Mouse (Mus musculus) Patski (cell line): ENCODE measurements at regions not wholly inside any gene's neighbourhood (a gene's known extent, or its start where the extent isn't known, plus 50 kb on each side); places are given as distances from the start of the nearest gene placed in this dataset.

ENCODE experiments used
- ATAC-seq: fragments of 100-300 bp; one replicate; pipeline ENCODE4 v1.8.0; 2021
- CTCF ChIA-PET: fragments of 350-600 bp; sonication (Branson Sonifier 250); formaldehyde crosslinking; loops from one replicate; lab custom pipeline; 2022; ENCODE audit warnings: inconsistent platforms; lab: Charles Lee
- POLR2A ChIA-PET: fragments of 350-600 bp; sonication (Branson Sonifier 250); formaldehyde crosslinking; loops from one replicate; lab custom pipeline; 2022; ENCODE audit warnings: antibody characterized with exemption, inconsistent platforms; lab: Charles Lee
- DNase-seq: peaks from one replicate; pipeline ENCODE4 v3.0.0-alpha.2; 2011; ENCODE audit warnings: low read depth, low spot score
- H3K27me3 ChIP-seq: fragments of 371-371 bp; one replicate; pipeline ENCODE4 v1.5.1; 2021
- CTCF ChIP-seq: fragments of 100-300 bp; IDR thresholded peaks from one replicate; pipeline ENCODE4 v1.5.1; 2021
- in situ Hi-C: fragments of 300-500 bp; cut with MboI; formaldehyde crosslinking; loops from 3 replicates; pipeline ENCODE4 v1.11.1; 2018; ENCODE audit warnings: low pct_unique_long_range_greater_than_20kb, mixed read lengths

DNA sequence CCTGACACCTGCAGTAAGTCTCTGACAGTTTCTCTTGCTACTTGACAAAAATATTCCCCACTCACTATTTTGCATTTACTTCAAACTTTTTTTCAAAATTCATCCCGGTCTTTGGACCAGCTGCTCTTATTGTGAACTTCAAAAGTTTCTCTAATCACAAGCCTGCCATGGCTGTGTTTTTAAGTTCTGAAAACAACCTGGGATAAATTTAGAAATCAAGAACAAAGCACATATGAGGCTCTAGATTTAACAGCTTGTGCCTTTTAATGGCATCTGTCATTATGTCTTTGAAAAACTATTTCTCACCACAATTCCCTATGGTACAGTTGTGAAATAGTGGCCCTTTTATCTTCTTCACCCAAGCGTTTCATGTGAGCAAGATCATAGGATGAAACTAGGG lies 232.4 kb upstream of the Kcnd2 start:
- H3K27me3 ChIP-seq: no peaks in the 10 kb centered on the region
- no peak for ATAC-seq
- CTCF ChIA-PET: no interaction called here
- in situ Hi-C loops: no loop called here
- POLR2A ChIA-PET: no interaction called here
- no peak for DNase-seq
- TF ChIP-seq CTCF: no peak

DNA sequence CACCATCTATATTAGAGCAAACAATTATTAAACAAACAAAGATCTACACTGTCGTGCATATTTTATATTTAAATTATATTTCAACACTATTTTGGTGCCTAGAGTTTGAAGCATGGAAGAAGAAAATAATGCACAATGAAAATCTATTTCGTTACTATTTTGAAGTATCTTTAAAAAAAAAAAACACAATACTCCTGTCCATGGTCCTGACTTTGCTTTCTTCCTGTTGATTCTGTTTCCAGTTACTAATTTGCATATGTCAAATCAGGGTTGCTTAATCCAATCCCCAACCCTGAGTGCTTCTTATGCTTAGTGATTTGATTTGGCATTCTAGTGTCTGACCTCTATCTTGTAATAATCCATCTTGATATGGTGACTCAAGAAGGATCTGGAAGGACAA lies 210.2 kb upstream of the Kcnd2 start:
- DNase-seq (no peak), ATAC-seq (no peak)
- no peak for TF ChIP-seq CTCF
- CTCF ChIA-PET: no interaction called here
- H3K27me3 ChIP-seq: no peaks in the 10 kb centered on the region
- in situ Hi-C loops: no loop called here
- POLR2A ChIA-PET: no interaction called here

DNA sequence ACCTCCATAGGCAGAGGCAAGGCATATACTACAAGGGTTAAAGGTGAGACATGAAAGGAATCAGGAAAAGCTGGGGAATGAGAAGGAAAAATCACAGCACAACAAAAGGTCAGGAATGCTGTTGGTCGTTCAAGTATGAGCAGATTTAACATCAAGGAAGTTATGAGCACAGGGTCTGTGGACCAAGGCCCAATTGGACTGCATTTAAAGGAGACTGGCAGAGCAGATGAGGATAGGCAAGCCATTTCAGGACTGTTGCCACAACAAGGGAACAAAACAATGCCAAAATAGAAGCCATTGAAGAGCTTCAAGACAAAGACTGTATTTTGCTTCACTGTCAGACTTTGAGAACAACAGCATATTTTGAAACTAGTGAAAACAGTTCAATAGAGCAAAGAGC lies 167.4 kb upstream of the Kcnd2 start:
- peaks cover 3% of the 10 kb centered on the region for H3K27me3 ChIP-seq
- ATAC-seq: no peak
- no peak for DNase-seq
- CTCF ChIA-PET: no interaction called here
- TF ChIP-seq CTCF: no peak
- in situ Hi-C loops: no loop called here
- POLR2A ChIA-PET: no interaction called here

DNA sequence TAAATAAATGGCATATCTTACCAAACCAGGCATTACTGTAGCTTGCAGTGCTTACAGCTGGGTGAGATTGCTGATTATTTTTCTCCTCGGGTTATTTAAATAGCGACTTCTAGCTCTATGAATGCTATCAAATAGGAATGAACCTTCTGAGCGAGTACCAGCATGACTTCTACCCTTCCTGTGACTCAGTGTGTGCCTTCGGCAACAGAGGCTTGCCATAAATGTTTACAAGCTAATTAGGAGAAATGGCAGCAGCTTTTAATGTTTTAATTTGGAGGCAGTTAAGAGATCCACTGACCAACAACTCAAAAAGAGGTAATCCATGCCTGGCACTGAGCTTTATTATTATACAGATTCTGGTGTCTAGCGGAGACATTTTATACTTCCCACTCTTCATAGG lies 122.3 kb upstream of the Kcnd2 start:
- DNase-seq (no peak), ATAC-seq (no peak)
- TF ChIP-seq CTCF: no peak
- in situ Hi-C loops: no loop called here
- H3K27me3 ChIP-seq: peaks cover 4% of the 10 kb centered on the region
- CTCF ChIA-PET: no interaction called here
- POLR2A ChIA-PET: no interaction called here

DNA sequence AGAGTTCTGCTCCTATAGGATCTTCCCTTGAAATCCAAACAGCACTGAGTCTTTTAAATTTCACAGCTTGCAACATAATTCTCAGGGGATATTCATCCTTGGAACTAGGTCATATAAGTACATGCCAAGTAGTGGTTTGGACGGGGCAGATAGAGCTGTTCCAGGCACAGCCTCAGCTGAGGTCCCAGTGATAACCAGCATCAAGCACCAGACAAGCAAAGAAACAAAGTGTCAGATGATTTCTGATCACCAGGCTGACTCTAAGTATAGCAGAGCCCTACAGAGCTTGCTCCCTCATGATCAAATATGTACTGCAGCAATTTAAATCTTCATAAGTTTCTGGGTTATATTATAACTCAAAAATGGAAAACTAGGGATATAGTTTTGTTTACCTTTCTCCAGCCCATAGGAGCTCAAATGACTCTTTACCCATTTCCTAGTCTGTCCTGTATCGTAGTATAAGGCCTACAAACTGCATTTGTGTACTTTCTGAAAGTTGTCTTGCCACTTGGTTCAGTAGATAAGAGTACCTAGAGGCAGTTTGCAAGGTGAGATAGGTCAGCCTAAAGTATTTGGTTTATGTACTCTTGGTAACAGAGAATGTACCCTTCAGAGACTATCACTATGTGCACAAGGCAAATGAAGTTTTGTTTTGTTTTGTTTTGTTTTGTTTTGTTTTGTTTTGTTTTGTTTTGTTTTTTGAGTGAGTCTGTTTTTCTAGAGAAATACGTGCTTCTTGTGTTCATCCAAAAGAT lies 103.9 kb upstream of the Kcnd2 start:
- no peaks in the 10 kb centered on the region for H3K27me3 ChIP-seq
- CTCF ChIA-PET: no interaction called here
- in situ Hi-C loops: no loop called here
- DNase-seq (no peak), ATAC-seq (no peak)
- TF ChIP-seq CTCF: no peak
- POLR2A ChIA-PET: no interaction called here

DNA sequence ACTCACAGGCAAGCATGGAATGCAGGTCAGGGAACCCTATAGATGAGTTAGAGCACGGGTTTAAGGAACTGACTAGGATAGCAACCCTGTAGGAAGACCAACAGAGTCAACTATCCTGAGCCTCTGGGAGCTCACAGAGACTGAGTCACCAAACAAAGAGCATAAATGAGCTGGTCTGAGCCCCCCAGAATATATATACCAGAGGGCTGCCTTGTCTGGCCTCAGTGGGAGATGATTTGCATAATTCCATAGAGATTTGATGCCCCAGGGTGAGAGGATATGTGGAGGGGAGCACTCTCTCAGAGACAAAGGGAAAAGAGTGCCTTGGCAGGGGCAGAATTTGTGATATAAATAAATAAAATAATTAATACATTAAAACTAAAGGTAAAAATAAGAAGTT lies 93.2 kb upstream of the Kcnd2 start:
- CTCF ChIA-PET: no interaction called here
- DNase-seq (no peak), ATAC-seq (no peak)
- POLR2A ChIA-PET: no interaction called here
- in situ Hi-C loops: no loop called here
- no peak for TF ChIP-seq CTCF
- H3K27me3 ChIP-seq: no peaks in the 10 kb centered on the region

DNA sequence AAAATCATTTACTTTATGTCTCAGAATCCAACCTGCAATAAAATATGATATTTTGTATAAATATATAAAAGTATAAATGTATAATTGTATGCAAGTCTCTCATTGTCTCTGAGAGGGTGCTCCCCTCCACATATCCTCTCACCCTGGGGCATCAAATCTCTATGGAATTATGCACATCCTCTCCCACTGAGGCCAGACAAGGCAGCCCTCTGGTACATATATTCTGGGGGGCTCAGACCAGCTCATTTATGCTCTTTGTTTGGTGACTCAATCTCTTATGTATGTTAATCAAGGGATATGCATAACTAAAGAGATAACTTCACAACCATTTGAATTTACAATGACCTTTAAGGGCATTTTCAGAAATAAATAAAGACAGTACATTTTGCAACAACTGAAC lies 92.5 kb upstream of the Kcnd2 start:
- in situ Hi-C loops: no loop called here
- ChIA-PET POLR2A (no interaction called here), CTCF (interaction anchor here (1.4 kb wide), 1 partner anchor 10 kb away, joined by 3 read pairs; no protein-coding TSS in a partner anchor)
- TF ChIP-seq CTCF: no peak
- no peaks in the 10 kb centered on the region for H3K27me3 ChIP-seq
- DNase-seq (no peak), ATAC-seq (no peak)
